Mouse (Mus musculus) right cerebral cortex, adult 2 months (tissue): Measurements from ENCODE around the gene Slc25a33.

Experiments
- DNase-seq, 2 experiments: peaks; one replicate each; pipeline ENCODE4 v3.0.0; 2021 to 2022; ENCODE audit warnings: low spot score in 2 of 2

Gene Slc25a33

GRCm38 (mm10) chr4:149794966-149795477, 20.9 kb upstream of the Slc25a33 start:
- DNase-seq: no peak

- no peak for DNase-seq
Measured at GRCm38 (mm10) chr4:149794010-149794338, 19.9 kb upstream of the Slc25a33 start.

- peak in 1 of 2 experiments; percentile 51 for DNase-seq
Measured at GRCm38 (mm10) chr4:149793156-149794009, 19.3 kb upstream of the Slc25a33 start.

- DNase-seq: peak in 1 of 2 experiments; percentile 41
Measured at GRCm38 (mm10) chr4:149792159-149792800, 18.2 kb upstream of the Slc25a33 start.

GRCm38 (mm10) chr4:149791470-149791869, 17.4 kb upstream of the Slc25a33 start:
- no peak for DNase-seq

GRCm38 (mm10) chr4:149790969-149791368, 16.9 kb upstream of the Slc25a33 start:
- no peak for DNase-seq

- no peak for DNase-seq
Measured at GRCm38 (mm10) chr4:149790546-149790945, 16.5 kb upstream of the Slc25a33 start.

GRCm38 (mm10) chr4:149789421-149790194, 15.5 kb upstream of the Slc25a33 start:
- no peak for DNase-seq

- DNase-seq: no peak
Measured at GRCm38 (mm10) chr4:149784901-149785300, 10.8 kb upstream of the Slc25a33 start.

- no peak for DNase-seq
Measured at GRCm38 (mm10) chr4:149784371-149784770, 10.3 kb upstream of the Slc25a33 start.

- DNase-seq: no peak
Measured at GRCm38 (mm10) chr4:149782975-149783374, 8.9 kb upstream of the Slc25a33 start.

GRCm38 (mm10) chr4:149780565-149781356, 6.7 kb upstream of the Slc25a33 start:
- peak; percentile 36 to 39 for DNase-seq

- DNase-seq: no peak
Measured at GRCm38 (mm10) chr4:149779966-149780365, 5.9 kb upstream of the Slc25a33 start.

- no peak for DNase-seq
Measured at GRCm38 (mm10) chr4:149777126-149777525, 3.0 kb upstream of the Slc25a33 start.

GRCm38 (mm10) chr4:149775760-149776362, 1.8 kb upstream of the Slc25a33 start:
- DNase-seq: peak in 1 of 2 experiments; percentile 51

- DNase-seq: no peak
Measured at GRCm38 (mm10) chr4:149775330-149775729, 1.3 kb upstream of the Slc25a33 start.

- DNase-seq: no peak
Measured at GRCm38 (mm10) chr4:149773408-149774093, 526 bp downstream of the Slc25a33 start.

GRCm38 (mm10) chr4:149772394-149772793, 1.7 kb downstream of the Slc25a33 start:
- DNase-seq: no peak

GRCm38 (mm10) chr4:149765201-149765600, 8.9 kb downstream of the Slc25a33 start:
- DNase-seq: no peak

- DNase-seq: no peak
Measured at GRCm38 (mm10) chr4:149763335-149763734, 10.7 kb downstream of the Slc25a33 start.
